Mouse (Mus musculus) embryonic facial prominence, embryonic 11.5 days (tissue): ENCODE data around the gene Idua. TPM values are rescaled to one million over a fixed set of nuclear protein-coding genes. Genes with fewer than 3 reads are reported as not detected.

ENCODE experiments used
- ATAC-seq: fragments of 200-750 bp; cut with Nextera tagmentation; replicated peaks from 2 replicates; pipeline ENCODE4 v1.8.0; 2017; ENCODE audit warnings: low read depth; ENCODE audit not compliant: insufficient number of reproducible peaks, low FRiP score, low TSS enrichment
- DNase-seq: peaks from one replicate; pipeline ENCODE4 v3.0.0-alpha.2; 2015; ENCODE audit warnings: low spot score
- H3K27ac ChIP-seq: fragments of 300-500 bp; sonication (generic); replicated peaks from 2 replicates; pipeline ENCODE4 v1.5.1; 2014; ENCODE audit warnings: mild to moderate bottlenecking, low read depth, low read length, control low read depth
- H3K27me3 ChIP-seq: fragments of 300-500 bp; sonication (generic); 2 replicates; pipeline ENCODE4 v1.6.1; 2014; ENCODE audit warnings: mild to moderate bottlenecking, low read length, moderate library complexity, mixed read lengths; ENCODE audit not compliant: control insufficient read depth, insufficient read depth
- H3K36me3 ChIP-seq: fragments of 300-500 bp; sonication (generic); replicated peaks from 2 replicates; pipeline ENCODE4 v1.6.1; 2014; ENCODE audit warnings: low read depth, mild to moderate bottlenecking, low read length, moderate library complexity, mixed read lengths; ENCODE audit not compliant: control insufficient read depth, insufficient read depth
- H3K4me1 ChIP-seq: fragments of 300-500 bp; sonication (generic); 2 replicates; pipeline ENCODE4 v1.6.1; 2014; ENCODE audit warnings: low read length, mixed read lengths; ENCODE audit not compliant: control insufficient read depth, insufficient read depth
- H3K4me2 ChIP-seq: fragments of 300-500 bp; sonication (generic); 2 replicates; pipeline ENCODE4 v1.6.1; 2014; ENCODE audit warnings: low read depth, mild to moderate bottlenecking, control low read depth, low read length, moderate library complexity
- H3K4me3 ChIP-seq: fragments of 300-500 bp; sonication (generic); 2 replicates; pipeline ENCODE4 v1.5.1; 2014; ENCODE audit warnings: low read depth, low read length, control low read depth
- H3K9ac ChIP-seq: fragments of 300-500 bp; sonication (generic); replicated peaks from 2 replicates; pipeline ENCODE4 v1.6.1; 2014; ENCODE audit warnings: mild to moderate bottlenecking, control low read depth, low read length
- H3K9me3 ChIP-seq: fragments of 300-500 bp; sonication (generic); replicated peaks from 2 replicates; pipeline ENCODE4 v1.6.1; 2016; ENCODE audit warnings: mild to moderate bottlenecking, low read length, inconsistent platforms, mixed read lengths; ENCODE audit not compliant: control insufficient read depth
- WGBS: fragments of 180-500 bp; shearing (Covaris S2); extraction: QIAGEN DNeasy Blood & Tissue Kit; methylation state at CpG from one replicate; pipeline ENCODE4 v1.1.7; 2014; 5-methylcytosine and 5-hydroxymethylcytosine counted together
- polyA plus RNA-seq: library from polyadenylated mRNA; unstranded; fragments of >200 nt; fragmentation: Nextera tagmentation; extraction: Ambion mirVana; gene quantifications from 2 replicates; pipeline ENCODE4 v1.2.1, GENCODE M21; 2014

Idua gene
- polyA plus RNA-seq, 1 experiment from 2014 or later = 9.6 TPM

- ATAC-seq (no peak), DNase-seq (no peak)
- Histone ChIP-seq H3K9me3 (no peaks in the 10 kb centered on the region), H3K4me3 (no peak overlapping the region), H3K36me3 (peaks cover 4% of the 10 kb centered on the region; the same call in 1 of the 2 replicates), H3K4me2 (no peak overlapping the region), H3K27ac (no peak overlapping the region), H3K9ac (no peak overlapping the region), H3K4me1 (peaks cover 4% of the 10 kb centered on the region; the same call in 1 of the 2 replicates), H3K27me3 (no peaks in the 10 kb centered on the region)
- 90% methylated on average over 1 of the region's 1 CpGs for WGBS
These were observed 1.5 kb upstream of the Idua start for GRCm38 (mm10) chr5:108658611-108659010.

GRCm38 (mm10) chr5:108660632-108661268 lies 619 bp downstream of the Idua start:
- Histone ChIP-seq H3K9me3 (no peaks in the 10 kb centered on the region), H3K4me2 (peak overlapping the region; percentile 85), H3K27ac (no peak overlapping the region), H3K4me3 (peak overlapping the region; percentile 88), H3K36me3 (no peaks in the 10 kb centered on the region), H3K4me1 (peaks cover 4% of the 10 kb centered on the region; the same call in 1 of the 2 replicates), H3K27me3 (no peaks in the 10 kb centered on the region), H3K9ac (peak overlapping the region; percentile 89)
- WGBS = 9% methylated on average over 36 of the region's 36 CpGs
- DNase-seq (peak; percentile 94), ATAC-seq (peak; percentile 98)

GRCm38 (mm10) chr5:108662772-108663171 lies 2.6 kb downstream of the Idua start:
- ATAC-seq = no peak
- WGBS = 82% methylated on average over 4 of the region's 4 CpGs

GRCm38 (mm10) chr5:108665066-108665465 lies 4.9 kb downstream of the Idua start:
- ATAC-seq = no peak
- Histone ChIP-seq H3K4me2 (no peak overlapping the region), H3K27ac (no peak overlapping the region), H3K4me1 (no peaks in the 10 kb centered on the region; the same call in 1 of the 2 replicates), H3K9ac (no peak overlapping the region), H3K27me3 (no peaks in the 10 kb centered on the region), H3K36me3 (no peaks in the 10 kb centered on the region), H3K9me3 (no peaks in the 10 kb centered on the region), H3K4me3 (no peak overlapping the region)
- no peak for DNase-seq
- WGBS = 38% methylated on average over 3 of the region's 3 CpGs

More at GRCm38 (mm10) chr5:108662772-108663171, 2.6 kb downstream of the Idua start:
- Histone ChIP-seq H3K4me1 (peaks cover 4% of the 10 kb centered on the region; the same call in 1 of the 2 replicates), H3K4me3 (no peak overlapping the region), H3K9ac (no peak overlapping the region), H3K27me3 (no peaks in the 10 kb centered on the region), H3K9me3 (no peaks in the 10 kb centered on the region), H3K36me3 (no peaks in the 10 kb centered on the region), H3K27ac (no peak overlapping the region), H3K4me2 (no peak overlapping the region)
- no peak for DNase-seq

- no peak overlapping the region for H3K4me3 ChIP-seq
- H3K9me3 ChIP-seq = no peaks in the 10 kb centered on the region
- no peak overlapping the region for H3K4me2 ChIP-seq
- H3K4me1 ChIP-seq = no peaks in the 10 kb centered on the region; the same call in 1 of the 2 replicates
- ATAC-seq = no peak
- H3K27me3 ChIP-seq = no peaks in the 10 kb centered on the region
- WGBS = 75% methylated on average over 2 of the region's 2 CpGs
- H3K36me3 ChIP-seq = no peaks in the 10 kb centered on the region
- DNase-seq = no peak
- no peak overlapping the region for H3K27ac ChIP-seq
- no peak overlapping the region for H3K9ac ChIP-seq
These were observed 7.2 kb downstream of the Idua start for GRCm38 (mm10) chr5:108667370-108667769.

GRCm38 (mm10) chr5:108668387-108668932 lies 8.3 kb downstream of the Idua start:
- WGBS = 18% methylated on average over 3 of the region's 3 CpGs
- no peak overlapping the region for H3K27ac ChIP-seq

GRCm38 (mm10) chr5:108668977-108669936 lies 9.1 kb downstream of the Idua start, which contains the start of gene Dgkq:
Dgkq (minus strand) TSS chr5:108669672.
- Histone ChIP-seq H3K4me2 (peak within 1 kb of the TSS; percentile 82), H3K27me3 (no peaks in the 10 kb centered on the region), H3K4me1 (no peaks in the 10 kb centered on the region; the same call in 1 of the 2 replicates), H3K4me3 (peak within 1 kb of the TSS; percentile 49), H3K9me3 (no peaks in the 10 kb centered on the region), H3K27ac (peak within 1 kb of the TSS; percentile 43), H3K36me3 (no peaks in the 10 kb centered on the region), H3K9ac (peak within 1 kb of the TSS; percentile 83)
- DNase-seq = peak; percentile 79
- WGBS = 6% methylated on average over 43 of the region's 43 CpGs
- ATAC-seq = peak; percentile 70

More at GRCm38 (mm10) chr5:108668387-108668932, 8.3 kb downstream of the Idua start:
- Histone ChIP-seq H3K9ac (peak overlapping the region; percentile 83), H3K27me3 (no peaks in the 10 kb centered on the region), H3K4me2 (peak overlapping the region; percentile 82), H3K4me3 (peak overlapping the region; percentile 49), H3K4me1 (no peaks in the 10 kb centered on the region; the same call in 1 of the 2 replicates), H3K9me3 (no peaks in the 10 kb centered on the region), H3K36me3 (no peaks in the 10 kb centered on the region)
- DNase-seq (no peak), ATAC-seq (no peak)
